Mouse (Mus musculus) myocyte (in vitro differentiated cells): ENCODE measurements at regions not wholly inside any gene's neighbourhood (a gene's known extent, or its start where the extent isn't known, plus 50 kb on each side); places are given as distances from the start of the nearest gene placed in this dataset.

Source experiments
- H3K27me3 ChIP-seq: one replicate; pipeline ENCODE4 v1.6.1; 2011; ENCODE audit not compliant: control insufficient read depth, insufficient read depth, insufficient read length
- H3K36me3 ChIP-seq: one replicate; pipeline ENCODE4 v1.6.1; 2011; ENCODE audit not compliant: control insufficient read depth, insufficient read depth
- H3K4me2 ChIP-seq: one replicate; pipeline ENCODE4 v1.6.1; 2011; ENCODE audit warnings: low read depth, control low read depth
- H3K4me3 ChIP-seq: one replicate; pipeline ENCODE4 v1.5.1; 2011; ENCODE audit warnings: mild to moderate bottlenecking, control low read depth, moderate library complexity
- H3K79me2 ChIP-seq: one replicate; pipeline ENCODE4 v1.6.1; 2011; ENCODE audit not compliant: control insufficient read depth, insufficient read depth
- H3ac ChIP-seq: one replicate; pipeline ENCODE4 v1.6.1; 2011; ENCODE audit not compliant: control insufficient read depth, insufficient read length
- CEBPB ChIP-seq: IDR thresholded peaks from 2 replicates; pipeline ENCODE4 v1.6.1; 2011; ENCODE audit warnings: mild to moderate bottlenecking, moderate library complexity; ENCODE audit not compliant: poor library complexity, insufficient read depth, severe bottlenecking
- E2F4 ChIP-seq: IDR thresholded peaks from one replicate; pipeline ENCODE4 v1.6.1; 2011; ENCODE audit warnings: mild to moderate bottlenecking, control low read depth, moderate library complexity; ENCODE audit not compliant: insufficient read depth
- MAX ChIP-seq: IDR thresholded peaks from one replicate; pipeline ENCODE4 v1.6.1; 2011; ENCODE audit warnings: low read depth, mild to moderate bottlenecking, control low read depth
- MYOD1 ChIP-seq, 3 experiments: IDR thresholded peaks; one replicate each; pipeline ENCODE4 v1.6.1; 2011; ENCODE audit warnings: control low read depth in 2 of 3, low read depth in 2 of 3, mild to moderate bottlenecking in 2 of 3, moderate library complexity in 1 of 3; ENCODE audit not compliant: insufficient read length in 2 of 3, control insufficient read depth in 1 of 3
- MYOG ChIP-seq, 3 experiments: IDR thresholded peaks; one replicate each; pipeline ENCODE4 v1.6.1; 2011; ENCODE audit warnings: control low read depth in 2 of 3, low read depth in 2 of 3, mild to moderate bottlenecking in 2 of 3; ENCODE audit not compliant: insufficient read length in 2 of 3, control insufficient read depth in 1 of 3, insufficient read depth in 1 of 3
- POLR2A ChIP-seq: IDR thresholded peaks from one replicate; pipeline ENCODE4 v1.6.1; 2011; ENCODE audit warnings: low read depth, mild to moderate bottlenecking, control low read depth, moderate library complexity; ENCODE audit not compliant: insufficient read length
- POLR2AphosphoS2 ChIP-seq: IDR thresholded peaks from one replicate; pipeline ENCODE4 v1.6.1; 2011; ENCODE audit warnings: low read depth, control low read depth; ENCODE audit not compliant: insufficient read length
- REST ChIP-seq: IDR thresholded peaks from one replicate; pipeline ENCODE4 v1.6.1; 2011; ENCODE audit warnings: mild to moderate bottlenecking, control low read depth, moderate library complexity; ENCODE audit not compliant: insufficient read depth, insufficient read length
- SRF ChIP-seq: IDR thresholded peaks from one replicate; pipeline ENCODE4 v1.6.1; 2011; ENCODE audit warnings: low read depth; ENCODE audit not compliant: control insufficient read depth, insufficient read length
- TCF12 ChIP-seq: IDR thresholded peaks from one replicate; pipeline ENCODE4 v1.6.1; 2011; ENCODE audit warnings: mild to moderate bottlenecking, control low read depth; ENCODE audit not compliant: poor library complexity, insufficient read depth, severe bottlenecking
- TCF3 ChIP-seq: IDR thresholded peaks from one replicate; pipeline ENCODE4 v1.6.1; 2011; ENCODE audit warnings: low read depth, control low read depth; ENCODE audit not compliant: insufficient read length
- USF1 ChIP-seq: IDR thresholded peaks from one replicate; pipeline ENCODE4 v1.6.1; 2011; ENCODE audit warnings: low read depth, mild to moderate bottlenecking, control low read depth, moderate library complexity

DNA sequence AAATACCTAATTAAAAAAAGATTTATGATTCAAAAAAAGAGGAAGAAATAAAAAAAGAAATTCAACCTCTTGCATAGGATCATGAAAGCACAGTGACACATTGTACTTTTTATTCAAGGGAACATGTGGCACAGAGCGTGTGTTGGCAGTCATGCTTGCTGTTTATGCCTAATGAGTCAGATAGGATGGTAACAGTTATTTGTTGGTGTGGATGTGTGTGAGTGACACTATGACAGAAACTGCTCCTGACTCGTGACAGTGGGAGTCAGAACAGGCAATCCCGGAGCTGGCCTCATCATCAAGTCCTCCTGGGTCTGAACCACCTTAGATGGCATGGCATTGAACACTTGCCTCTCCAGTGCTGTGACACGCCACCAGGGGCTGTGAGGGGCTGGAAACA, 261.4 kb downstream of the Pax1 start:
- Histone ChIP-seq H3K27me3 (no peaks in the 10 kb centered on the region), H3K4me2 (no peak overlapping the region), H3K36me3 (no peaks in the 10 kb centered on the region), H3ac (no peak overlapping the region), H3K79me2 (no peaks in the 10 kb centered on the region), H3K4me3 (no peak overlapping the region)
- TF ChIP-seq TCF12 (no peak), TCF3 (no peak), MAX (no peak), MYOG (IDR thresholded peaks at IDR 0.05; ENCODE audit: control insufficient read depth in 1 of 3, insufficient read depth in 1 of 3, insufficient read length in 2 of 3, low read depth in 2 of 3) (no peak), MYOD1 (IDR thresholded peaks at IDR 0.05; ENCODE audit: control insufficient read depth in 1 of 3, insufficient read length in 2 of 3, low read depth in 2 of 3) (no peak), E2F4 (no peak), REST (no peak), USF1 (no peak), SRF (no peak), POLR2A (no peak)

DNA sequence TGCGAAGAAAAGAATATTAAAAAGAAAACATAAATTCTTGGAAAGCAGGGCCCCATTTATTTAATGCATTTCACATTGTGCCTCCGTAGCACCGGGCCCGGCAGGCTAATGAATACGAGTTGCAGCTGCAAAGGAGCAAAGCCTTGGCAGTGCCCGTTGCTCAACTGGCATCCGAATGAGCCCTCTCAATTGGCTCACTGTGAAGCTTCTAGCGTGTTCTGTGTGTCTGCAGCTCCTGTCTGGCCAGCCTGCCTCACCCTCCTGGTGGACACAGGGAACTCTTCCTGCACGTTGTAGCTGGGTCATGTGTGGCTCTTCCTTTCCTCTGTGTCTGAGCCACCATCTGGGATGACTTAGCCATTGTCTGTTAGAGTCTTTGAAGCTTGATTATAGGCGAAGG, 256.1 kb downstream of the Pax1 start:
- Histone ChIP-seq H3K4me3 (no peak overlapping the region), H3K36me3 (no peaks in the 10 kb centered on the region), H3K27me3 (no peaks in the 10 kb centered on the region), H3K4me2 (no peak overlapping the region), H3ac (no peak overlapping the region), H3K79me2 (no peaks in the 10 kb centered on the region)
- TF ChIP-seq E2F4 (no peak), MAX (no peak), USF1 (no peak), CEBPB (no peak), SRF (no peak), POLR2AphosphoS2 (no peak)

DNA sequence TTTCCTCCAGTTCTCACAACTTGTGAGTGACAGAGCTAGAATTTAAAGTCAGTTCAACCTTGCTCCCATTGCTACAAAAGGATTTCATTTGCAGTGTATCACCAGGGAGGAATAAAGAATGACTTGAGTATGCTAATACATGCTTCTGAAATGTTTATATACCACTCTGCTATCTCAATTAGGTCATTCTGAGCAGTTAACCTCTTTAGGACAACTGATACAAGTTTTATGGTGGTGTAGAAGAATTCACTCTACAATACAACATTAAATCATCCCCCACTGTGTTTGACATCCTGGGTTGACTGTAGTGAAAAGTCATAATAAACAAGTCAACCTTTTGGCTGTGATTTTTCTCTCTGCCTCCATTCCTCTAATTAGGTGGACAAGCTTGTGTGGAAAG, 248.6 kb downstream of the Pax1 start:
- H3ac ChIP-seq, result no peak overlapping the region
- H3K36me3 ChIP-seq, result no peaks in the 10 kb centered on the region
- H3K4me3 ChIP-seq, result no peak overlapping the region
- no peak overlapping the region for H3K4me2 ChIP-seq
- H3K27me3 ChIP-seq, result no peaks in the 10 kb centered on the region
- no peak for TF ChIP-seq CEBPB
- no peaks in the 10 kb centered on the region for H3K79me2 ChIP-seq

DNA sequence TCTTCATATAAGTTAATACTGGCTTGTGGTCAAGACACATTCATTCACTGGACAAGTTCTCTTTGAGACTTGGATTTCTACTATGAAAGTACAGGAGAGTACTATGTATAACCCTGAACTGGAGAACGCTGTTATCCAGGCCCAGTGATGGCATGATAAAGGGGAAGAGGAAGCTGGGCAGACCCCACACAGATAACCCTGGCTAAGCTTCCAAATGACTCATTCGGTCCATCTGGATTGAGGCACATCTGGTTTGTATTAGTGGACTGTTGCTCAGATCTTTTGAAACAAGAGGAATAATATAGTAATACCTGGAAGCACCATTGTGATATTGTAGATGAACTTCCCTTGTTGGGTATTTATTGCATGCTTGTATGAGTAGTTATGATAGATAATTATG, 239.9 kb downstream of the Pax1 start:
- H3ac ChIP-seq, result no peak overlapping the region
- no peaks in the 10 kb centered on the region for H3K79me2 ChIP-seq
- TF ChIP-seq MYOD1 (IDR thresholded peaks at IDR 0.05; ENCODE audit: control insufficient read depth in 1 of 3, insufficient read length in 2 of 3, low read depth in 2 of 3) (no peak), MAX (no peak), TCF3 (no peak), POLR2A (no peak), POLR2AphosphoS2 (no peak), SRF (no peak), REST (no peak), TCF12 (no peak), USF1 (no peak), E2F4 (no peak), CEBPB (no peak), MYOG (IDR thresholded peaks at IDR 0.05; ENCODE audit: control insufficient read depth in 1 of 3, insufficient read depth in 1 of 3, insufficient read length in 2 of 3, low read depth in 2 of 3) (no peak)
- no peaks in the 10 kb centered on the region for H3K36me3 ChIP-seq
- no peak overlapping the region for H3K4me2 ChIP-seq
- no peak overlapping the region for H3K4me3 ChIP-seq
- no peaks in the 10 kb centered on the region for H3K27me3 ChIP-seq

- no peaks in the 10 kb centered on the region for H3K79me2 ChIP-seq
- H3K36me3 ChIP-seq, result no peaks in the 10 kb centered on the region
- H3K4me3 ChIP-seq, result no peak overlapping the region
- no peaks in the 10 kb centered on the region for H3K27me3 ChIP-seq
- no peak overlapping the region for H3K4me2 ChIP-seq
- TF ChIP-seq REST, result no peak
- no peak for TF ChIP-seq MYOD1 (IDR thresholded peaks at IDR 0.05; ENCODE audit: control insufficient read depth in 1 of 3, insufficient read length in 2 of 3, low read depth in 2 of 3)
- TF ChIP-seq MAX, result no peak
- no peak for TF ChIP-seq POLR2A
- TF ChIP-seq MYOG (IDR thresholded peaks at IDR 0.05; ENCODE audit: control insufficient read depth in 1 of 3, insufficient read depth in 1 of 3, insufficient read length in 2 of 3, low read depth in 2 of 3), result no peak
- H3ac ChIP-seq, result no peak overlapping the region
Observed at GRCm38 (mm10) chr2:147572413-147572812, 210.7 kb downstream of the Pax1 start.

DNA sequence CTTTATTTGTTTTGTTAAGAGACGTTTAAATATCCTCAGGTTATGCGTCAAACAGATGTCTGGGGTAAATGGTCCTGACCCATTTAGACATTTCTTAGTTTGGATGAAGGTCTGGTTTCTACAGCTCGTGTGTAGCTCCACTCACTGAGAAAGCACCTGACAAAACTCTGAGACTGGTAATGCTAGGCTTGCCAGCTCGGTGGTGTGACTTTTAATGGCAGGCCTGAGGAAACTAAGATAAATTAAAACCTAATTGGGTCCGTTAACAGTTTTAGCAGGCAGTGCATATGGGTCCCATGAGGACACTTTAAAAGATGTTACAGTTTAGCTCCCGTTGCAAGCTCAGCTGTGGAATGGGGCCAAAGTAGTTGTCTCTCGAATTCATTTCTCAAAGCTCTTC, 199.5 kb downstream of the Pax1 start:
- Histone ChIP-seq H3K4me2 (no peak overlapping the region), H3K36me3 (no peaks in the 10 kb centered on the region), H3K4me3 (no peak overlapping the region), H3K79me2 (no peaks in the 10 kb centered on the region), H3K27me3 (no peaks in the 10 kb centered on the region), H3ac (no peak overlapping the region)
- TF ChIP-seq MYOD1 (IDR thresholded peaks at IDR 0.05; ENCODE audit: control insufficient read depth in 1 of 3, insufficient read length in 2 of 3, low read depth in 2 of 3) (no peak), CEBPB (no peak), MYOG (IDR thresholded peaks at IDR 0.05; ENCODE audit: control insufficient read depth in 1 of 3, insufficient read depth in 1 of 3, insufficient read length in 2 of 3, low read depth in 2 of 3) (no peak), POLR2AphosphoS2 (no peak), TCF3 (no peak), E2F4 (no peak), TCF12 (no peak), USF1 (no peak), POLR2A (no peak), MAX (no peak), SRF (no peak), REST (no peak)
